Mouse (Mus musculus): ENCODE measurements around the gene Zfp827.

DNA sequence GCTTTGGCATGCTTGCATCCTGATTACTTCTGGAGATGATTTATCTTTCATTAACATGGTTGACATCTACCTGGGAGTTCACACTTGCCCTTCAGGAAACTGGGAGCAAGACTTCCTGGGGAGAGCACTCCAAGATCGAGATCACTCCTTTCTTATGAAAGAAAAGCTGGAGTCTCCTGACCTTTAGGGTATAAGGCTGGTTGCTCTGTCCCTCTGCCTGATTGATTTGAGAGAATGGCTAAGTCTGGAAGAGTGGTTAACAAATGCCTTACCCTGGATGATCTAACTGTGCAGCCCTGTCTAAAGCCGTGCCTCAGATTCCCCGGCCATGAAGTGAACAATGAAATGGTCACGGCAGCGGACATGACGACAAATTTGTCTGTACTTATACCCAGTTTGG, 11.7 kb upstream of the Zfp827 start:
- TF ChIP-seq CTCF (IDR thresholded peaks at IDR 0.05; ENCODE audit: low read depth, low read length) (no peak), GATA1 (IDR thresholded peaks at IDR 0.05; ENCODE audit: borderline replicate concordance, low read length) (no peak)

Data from G1E (cell line).